Mouse (Mus musculus) midbrain, embryonic 11.5 days (tissue): ENCODE measurements around the gene Zcchc14. TPM values are rescaled to one million over a fixed set of nuclear protein-coding genes. Genes with fewer than 3 reads are reported as not detected.

Source experiments
- ATAC-seq: fragments of 200-750 bp; cut with Nextera tagmentation; 2 replicates; pipeline ENCODE4 v1.8.0; 2017; ENCODE audit warnings: moderate TSS enrichment, moderate library complexity; ENCODE audit not compliant: low FRiP score
- DNase-seq: peaks from one replicate; pipeline ENCODE4 v3.0.0; 2015; ENCODE audit warnings: low spot score; ENCODE audit errors: missing footprints
- H3K27ac ChIP-seq: fragments of 300-500 bp; sonication (generic); 2 replicates; pipeline ENCODE4 v1.5.1; 2014; ENCODE audit warnings: low read depth, low read length
- H3K27me3 ChIP-seq: fragments of 300-500 bp; sonication (generic); 2 replicates; pipeline ENCODE4 v1.6.1; 2014; ENCODE audit warnings: mild to moderate bottlenecking, low read length, moderate library complexity, mixed read lengths; ENCODE audit not compliant: control insufficient read depth, insufficient read depth
- H3K36me3 ChIP-seq: fragments of 300-500 bp; sonication (generic); 2 replicates; pipeline ENCODE4 v1.6.1; 2014; ENCODE audit warnings: mild to moderate bottlenecking, low read length, moderate library complexity, mixed read lengths; ENCODE audit not compliant: control insufficient read depth, insufficient read depth
- H3K4me1 ChIP-seq: fragments of 300-500 bp; sonication (generic); 2 replicates; pipeline ENCODE4 v1.6.1; 2014; ENCODE audit warnings: low read length; ENCODE audit not compliant: control insufficient read depth, insufficient read depth
- H3K4me2 ChIP-seq: fragments of 300-500 bp; sonication (generic); 2 replicates; pipeline ENCODE4 v1.6.1; 2014; ENCODE audit warnings: mild to moderate bottlenecking, moderate library complexity
- H3K4me3 ChIP-seq: fragments of 300-500 bp; sonication (generic); 2 replicates; pipeline ENCODE4 v1.5.1; 2014; ENCODE audit warnings: low read depth, low read length
- H3K9ac ChIP-seq: fragments of 300-500 bp; sonication (generic); 2 replicates; pipeline ENCODE4 v1.6.1; 2014; ENCODE audit warnings: low read length
- H3K9me3 ChIP-seq: fragments of 300-500 bp; sonication (generic); 2 replicates; pipeline ENCODE4 v1.6.1; 2016; ENCODE audit warnings: low read length; ENCODE audit not compliant: control insufficient read depth
- WGBS: fragments of 180-500 bp; shearing (Covaris S2); extraction: QIAGEN DNeasy Blood & Tissue Kit; methylation state at CpG from one replicate; pipeline ENCODE4 v1.1.7; 2014; 5-methylcytosine and 5-hydroxymethylcytosine counted together
- polyA plus RNA-seq: library from polyadenylated mRNA; unstranded; fragments of >200 nt; fragmentation: Nextera tagmentation; extraction: Ambion mirVana; gene quantifications from 2 replicates; pipeline ENCODE4 v1.2.1, GENCODE M21; 2014

The Zcchc14 gene
- polyA plus RNA-seq, result 20.7 and 22.7 TPM in 2 replicates

DNA sequence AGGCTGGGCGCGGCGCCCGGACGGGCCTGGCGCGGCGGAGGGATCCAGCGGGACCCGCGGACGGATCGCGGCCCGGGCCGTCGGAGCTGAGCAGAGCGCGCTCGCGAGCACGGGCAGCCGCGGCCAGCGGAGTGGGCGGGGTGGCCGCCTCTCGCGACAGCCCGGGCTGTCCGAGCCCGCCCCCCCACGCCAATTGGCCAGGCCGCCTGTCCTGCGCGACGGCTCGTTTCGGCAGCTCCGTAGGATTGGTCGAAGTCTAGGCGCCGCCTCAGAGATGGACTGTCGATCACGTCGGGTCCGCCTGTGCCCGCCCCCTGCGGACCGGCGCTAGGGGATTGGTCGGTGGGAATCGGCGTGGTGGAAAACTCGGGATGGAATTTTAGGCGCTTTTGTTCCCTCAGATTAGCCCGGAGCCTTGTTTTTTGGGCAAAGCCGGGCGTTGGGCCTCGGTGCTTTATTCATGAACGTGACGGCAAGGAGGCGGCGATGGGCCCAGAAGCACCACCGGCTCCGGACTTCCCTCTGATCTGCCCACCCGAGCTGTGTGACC is at the start of gene Zcchc14:
Zcchc14 (minus strand) TSS at position 128 of the 550 bp plus-strand sequence.
- peak within 1 kb of the TSS; percentile 90 for H3K4me3 ChIP-seq
- peak; percentile 98 for ATAC-seq
- 0% methylated on average over 64 of the region's 67 CpGs for WGBS
- no peaks in the 10 kb centered on the region for H3K36me3 ChIP-seq
- no peaks in the 10 kb centered on the region for H3K27me3 ChIP-seq
- DNase-seq, result peak; percentile 99
- H3K4me2 ChIP-seq, result peak within 1 kb of the TSS; percentile 99
- peak within 1 kb of the TSS; percentile 92 for H3K27ac ChIP-seq
- H3K9me3 ChIP-seq, result no peaks in the 10 kb centered on the region
- H3K9ac ChIP-seq, result peak within 1 kb of the TSS; percentile 87
- H3K4me1 ChIP-seq, result peaks cover 37% of the 10 kb centered on the region

DNA sequence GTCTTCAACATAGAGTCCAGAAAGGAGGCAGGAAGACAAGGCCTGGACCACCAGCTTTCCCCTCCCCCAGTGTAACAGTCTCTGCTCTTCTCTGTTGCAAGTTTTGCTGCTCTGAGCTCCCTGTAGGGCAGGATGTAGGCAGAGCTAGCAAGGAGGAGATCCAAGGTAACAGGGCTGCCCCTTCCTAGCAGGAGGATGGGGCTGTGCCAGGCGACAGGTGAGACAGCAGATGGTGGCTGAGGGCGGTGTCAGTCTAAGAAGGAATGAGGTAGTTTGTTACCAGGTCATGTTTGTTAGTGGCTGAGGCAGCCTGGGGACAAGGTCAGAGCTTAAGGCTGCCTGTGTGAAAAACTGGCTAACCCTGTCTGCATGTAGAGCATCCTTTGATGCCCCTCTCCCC is 47.2 kb upstream of the Zcchc14 start:
- no peaks in the 10 kb centered on the region for H3K27me3 ChIP-seq
- no peaks in the 10 kb centered on the region for H3K9me3 ChIP-seq
- 91% methylated on average over 2 of the region's 2 CpGs for WGBS
- H3K4me3 ChIP-seq, result no peak overlapping the region
- no peak overlapping the region for H3K4me2 ChIP-seq
- no peak overlapping the region for H3K9ac ChIP-seq
- H3K27ac ChIP-seq, result no peak overlapping the region
- H3K4me1 ChIP-seq, result peaks cover 14% of the 10 kb centered on the region
- H3K36me3 ChIP-seq, result no peaks in the 10 kb centered on the region
- no peak for ATAC-seq
- no peak for DNase-seq

DNA sequence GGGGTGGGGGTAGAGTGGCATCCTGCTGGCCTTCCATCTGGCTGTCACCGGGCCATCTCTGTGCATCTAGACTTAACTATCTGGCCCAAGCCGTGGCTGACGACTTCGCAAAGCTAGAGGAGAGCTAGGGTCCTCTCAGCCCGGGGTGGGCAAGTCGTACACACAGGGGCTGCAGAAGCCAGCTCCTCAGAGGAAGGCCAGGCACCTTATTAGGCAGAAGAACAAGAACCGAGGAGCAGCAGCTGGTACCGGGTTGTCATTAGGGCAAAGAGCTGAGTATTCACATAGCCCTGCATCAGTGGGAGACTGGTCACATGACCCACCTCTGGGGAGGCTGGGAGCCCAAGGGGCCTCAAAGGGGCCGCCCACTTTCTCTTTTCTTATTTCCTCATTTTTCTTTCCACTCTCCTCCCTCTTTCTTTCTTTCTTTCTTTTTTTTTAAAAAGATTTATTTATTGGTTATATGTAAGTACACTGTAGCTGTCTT is 46.0 kb upstream of the Zcchc14 start:
- H3K36me3 ChIP-seq, result no peaks in the 10 kb centered on the region
- H3K4me3 ChIP-seq, result 0 out of 2 replicates have a peak overlapping the region, but pooled peaks have one; percentile 3
- H3K9ac ChIP-seq, result peak overlapping the region; percentile 27
- H3K4me1 ChIP-seq, result peaks cover 14% of the 10 kb centered on the region
- WGBS, result 7% methylated on average over 9 of the region's 9 CpGs
- no peaks in the 10 kb centered on the region for H3K9me3 ChIP-seq
- peak; percentile 86 for DNase-seq
- no peaks in the 10 kb centered on the region for H3K27me3 ChIP-seq
- peak; percentile 45 for ATAC-seq
- no peak overlapping the region; the same call in 1 of the 2 replicates for H3K27ac ChIP-seq
- H3K4me2 ChIP-seq, result peak overlapping the region; percentile 36

GRCm38 (mm10) chr8:121697735-121698614 is 45.3 kb upstream of the Zcchc14 start:
- H3K4me2 ChIP-seq, result peak overlapping the region; percentile 36
- no peaks in the 10 kb centered on the region for H3K36me3 ChIP-seq
- WGBS, result 2% methylated on average over 17 of the region's 17 CpGs
- H3K9me3 ChIP-seq, result no peaks in the 10 kb centered on the region
- H3K27ac ChIP-seq, result peak overlapping the region; percentile 15; the same call in 1 of the 2 replicates
- H3K9ac ChIP-seq, result peak overlapping the region; percentile 31
- no peaks in the 10 kb centered on the region for H3K27me3 ChIP-seq
- DNase-seq, result peak; percentile 91
- peak overlapping the region; percentile 3; the same call in 1 of the 2 replicates for H3K4me3 ChIP-seq
- ATAC-seq, result peak; percentile 63
- peaks cover 14% of the 10 kb centered on the region for H3K4me1 ChIP-seq

- peaks cover 14% of the 10 kb centered on the region for H3K4me1 ChIP-seq
- no peak overlapping the region for H3K4me3 ChIP-seq
- H3K27me3 ChIP-seq, result no peaks in the 10 kb centered on the region
- H3K27ac ChIP-seq, result no peak overlapping the region
- H3K9me3 ChIP-seq, result no peaks in the 10 kb centered on the region
- no peak for DNase-seq
- H3K4me2 ChIP-seq, result no peak overlapping the region
- 85% methylated on average over 6 of the region's 6 CpGs for WGBS
- no peak overlapping the region for H3K9ac ChIP-seq
- H3K36me3 ChIP-seq, result no peaks in the 10 kb centered on the region
- ATAC-seq, result no peak
Measured at GRCm38 (mm10) chr8:121695585-121696184, 43.0 kb upstream of the Zcchc14 start.

- no peaks in the 10 kb centered on the region for H3K36me3 ChIP-seq
- DNase-seq (peak; percentile 93), ATAC-seq (no peak)
- no peak overlapping the region for H3K4me3 ChIP-seq
- H3K4me2 ChIP-seq, result no peak overlapping the region
- H3K9ac ChIP-seq, result no peak overlapping the region
- H3K4me1 ChIP-seq, result peaks cover 14% of the 10 kb centered on the region
- no peak overlapping the region for H3K27ac ChIP-seq
- no peaks in the 10 kb centered on the region for H3K27me3 ChIP-seq
- 54% methylated on average over 4 of the region's 4 CpGs for whole genome bisulfite sequencing
- no peaks in the 10 kb centered on the region for H3K9me3 ChIP-seq
Measured at GRCm38 (mm10) chr8:121694453-121694852, 41.8 kb upstream of the Zcchc14 start.

DNA sequence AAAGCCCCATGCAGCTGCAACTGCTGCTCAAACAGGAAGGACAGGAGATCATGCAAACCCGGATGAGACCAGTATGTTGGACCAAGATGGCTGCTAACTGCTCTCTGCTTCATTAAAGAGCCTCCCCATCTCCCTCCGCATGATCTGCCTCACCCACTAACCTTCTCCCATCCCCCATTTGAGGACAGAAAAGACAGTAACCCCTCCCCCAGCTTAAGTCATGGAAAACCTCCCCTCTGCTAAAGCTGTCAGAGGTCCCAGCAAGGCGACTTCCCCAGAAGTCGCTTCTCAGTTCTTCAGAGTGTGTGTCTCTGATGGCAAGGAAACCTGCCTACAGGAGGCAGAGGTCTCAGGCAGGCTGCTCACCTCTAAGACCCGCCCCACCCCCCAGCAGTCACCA is 35.8 kb upstream of the Zcchc14 start:
- no peak for ATAC-seq

GRCm38 (mm10) chr8:121687455-121688161 is 34.9 kb upstream of the Zcchc14 start:
- DNase-seq (peak; percentile 84), ATAC-seq (peak; percentile 50; the same call in 1 of the 2 replicates)
- H3K4me1 ChIP-seq, result peaks cover 13% of the 10 kb centered on the region
- no peaks in the 10 kb centered on the region for H3K27me3 ChIP-seq
- 56% methylated on average over 14 of the region's 14 CpGs for WGBS
- no peaks in the 10 kb centered on the region for H3K36me3 ChIP-seq
- no peak overlapping the region for H3K9ac ChIP-seq
- no peak overlapping the region for H3K4me2 ChIP-seq
- no peak overlapping the region; the same call in 1 of the 2 replicates for H3K27ac ChIP-seq
- no peaks in the 10 kb centered on the region for H3K9me3 ChIP-seq
- no peak overlapping the region for H3K4me3 ChIP-seq

More for the DNA sequence above, 35.8 kb upstream of the Zcchc14 start:
- no peaks in the 10 kb centered on the region for H3K27me3 ChIP-seq
- 38% methylated on average over 5 of the region's 5 CpGs for WGBS
- no peaks in the 10 kb centered on the region for H3K36me3 ChIP-seq
- H3K4me2 ChIP-seq, result no peak overlapping the region
- no peak overlapping the region for H3K27ac ChIP-seq
- DNase-seq, result no peak
- no peak overlapping the region for H3K9ac ChIP-seq
- peaks cover 13% of the 10 kb centered on the region for H3K4me1 ChIP-seq
- no peaks in the 10 kb centered on the region for H3K9me3 ChIP-seq
- H3K4me3 ChIP-seq, result no peak overlapping the region
